Mouse (Mus musculus): ENCODE measurements around the gene Lrrn4. TPM values are rescaled to one million over a fixed set of nuclear protein-coding genes. Genes with fewer than 3 reads are reported as not detected.
A peak's percentile ranks its signal among the peaks of the same experiment; 100 is the strongest.

Gene Lrrn4
- polyA plus RNA-seq, 1 experiment = 30.2 TPM

GRCm38 (mm10) chr2:132903498-132903897 is 22.8 kb upstream of the Lrrn4 start:
- 36% methylated on average over 3 of the region's 3 CpGs for WGBS
- no peak for DNase-seq
- Histone ChIP-seq H3K4me3 (replicated peaks; ENCODE audit: extremely low read depth, low read depth, low read length) (no peak overlapping the region), H3K4me1 (ENCODE audit: control insufficient read depth, insufficient read depth, low read length) (no peaks in the 10 kb centered on the region)
- TF ChIP-seq CTCF (IDR thresholded peaks at IDR 0.05; ENCODE audit: insufficient read depth, low read length) (peak; percentile 22; the same call in 1 of the 2 replicates), POLR2A (IDR thresholded peaks at IDR 0.05; ENCODE audit: borderline replicate concordance, extremely low read depth, low read depth, low read length) (no peak)

GRCm38 (mm10) chr2:132902056-132902455 is 21.4 kb upstream of the Lrrn4 start:
- no peak overlapping the region for H3K4me3 ChIP-seq (replicated peaks; ENCODE audit: extremely low read depth, low read depth, low read length)
- DNase-seq = no peak
- WGBS = 70% methylated on average over 3 of the region's 4 CpGs
- TF ChIP-seq CTCF (IDR thresholded peaks at IDR 0.05; ENCODE audit: insufficient read depth, low read length) (no peak), POLR2A (IDR thresholded peaks at IDR 0.05; ENCODE audit: borderline replicate concordance, extremely low read depth, low read depth, low read length) (no peak)
- H3K4me1 ChIP-seq (ENCODE audit: control insufficient read depth, insufficient read depth, low read length) = no peaks in the 10 kb centered on the region

- Histone ChIP-seq H3K4me3 (replicated peaks; ENCODE audit: extremely low read depth, low read depth, low read length) (no peak overlapping the region), H3K4me1 (ENCODE audit: control insufficient read depth, insufficient read depth, low read length) (no peaks in the 10 kb centered on the region)
- 65% methylated on average over 4 of the region's 4 CpGs for WGBS
- TF ChIP-seq CTCF (IDR thresholded peaks at IDR 0.05; ENCODE audit: insufficient read depth, low read length) (no peak), POLR2A (IDR thresholded peaks at IDR 0.05; ENCODE audit: borderline replicate concordance, extremely low read depth, low read depth, low read length) (no peak)
- DNase-seq = no peak
Observed at GRCm38 (mm10) chr2:132901636-132902035, 20.9 kb upstream of the Lrrn4 start.

- no peak overlapping the region for H3K4me3 ChIP-seq (replicated peaks; ENCODE audit: extremely low read depth, low read depth, low read length)
- H3K4me1 ChIP-seq (ENCODE audit: control insufficient read depth, insufficient read depth, low read length) = no peaks in the 10 kb centered on the region
- DNase-seq = no peak
- TF ChIP-seq POLR2A (IDR thresholded peaks at IDR 0.05; ENCODE audit: borderline replicate concordance, extremely low read depth, low read depth, low read length) (no peak), CTCF (IDR thresholded peaks at IDR 0.05; ENCODE audit: insufficient read depth, low read length) (no peak)
- 65% methylated on average over 1 of the region's 1 CpGs for WGBS
Observed at GRCm38 (mm10) chr2:132900596-132900995, 19.9 kb upstream of the Lrrn4 start.

GRCm38 (mm10) chr2:132898211-132898610 is 17.5 kb upstream of the Lrrn4 start:
- no peak for TF ChIP-seq CTCF (IDR thresholded peaks at IDR 0.05; ENCODE audit: insufficient read depth, low read length)
- TF ChIP-seq POLR2A (IDR thresholded peaks at IDR 0.05; ENCODE audit: borderline replicate concordance, extremely low read depth, low read depth, low read length) = no peak
- no peak overlapping the region for H3K4me3 ChIP-seq (replicated peaks; ENCODE audit: extremely low read depth, low read depth, low read length)
- H3K4me1 ChIP-seq (ENCODE audit: control insufficient read depth, insufficient read depth, low read length) = no peaks in the 10 kb centered on the region
- DNase-seq = no peak
- WGBS = 23% methylated on average over 1 of the region's 1 CpGs

GRCm38 (mm10) chr2:132893826-132894225 is 13.1 kb upstream of the Lrrn4 start:
- DNase-seq = no peak
- 69% methylated on average over 5 of the region's 5 CpGs for WGBS
- Histone ChIP-seq H3K4me3 (replicated peaks; ENCODE audit: extremely low read depth, low read depth, low read length) (no peak overlapping the region), H3K4me1 (ENCODE audit: control insufficient read depth, insufficient read depth, low read length) (no peaks in the 10 kb centered on the region)
- TF ChIP-seq CTCF (IDR thresholded peaks at IDR 0.05; ENCODE audit: insufficient read depth, low read length) (no peak), POLR2A (IDR thresholded peaks at IDR 0.05; ENCODE audit: borderline replicate concordance, extremely low read depth, low read depth, low read length) (no peak)

GRCm38 (mm10) chr2:132885312-132885711 is 4.6 kb upstream of the Lrrn4 start:
- DNase-seq = no peak
- Histone ChIP-seq H3K4me1 (ENCODE audit: control insufficient read depth, insufficient read depth, low read length) (no peaks in the 10 kb centered on the region), H3K4me3 (replicated peaks; ENCODE audit: extremely low read depth, low read depth, low read length) (no peak overlapping the region)
- WGBS = 82% methylated on average over 7 of the region's 7 CpGs
- TF ChIP-seq CTCF (IDR thresholded peaks at IDR 0.05; ENCODE audit: insufficient read depth, low read length) (no peak), POLR2A (IDR thresholded peaks at IDR 0.05; ENCODE audit: borderline replicate concordance, extremely low read depth, low read depth, low read length) (no peak)

- H3K4me1 ChIP-seq (ENCODE audit: control insufficient read depth, insufficient read depth, low read length) = 0 out of 2 replicates have a peak, but pooled peaks cover under 1% of the 10 kb centered on the region
- no peak for TF ChIP-seq POLR2A (IDR thresholded peaks at IDR 0.05; ENCODE audit: borderline replicate concordance, extremely low read depth, low read depth, low read length)
- no peak overlapping the region for H3K4me3 ChIP-seq (replicated peaks; ENCODE audit: extremely low read depth, low read depth, low read length)
- WGBS = 36% methylated on average over 8 of the region's 8 CpGs
- no peak for DNase-seq
Observed at GRCm38 (mm10) chr2:132884303-132884967, 3.7 kb upstream of the Lrrn4 start.

GRCm38 (mm10) chr2:132879261-132880044 is 1.2 kb downstream of the Lrrn4 start:
- DNase-seq = no peak
- Histone ChIP-seq H3K4me1 (ENCODE audit: control insufficient read depth, insufficient read depth, low read length) (0 out of 2 replicates have a peak, but pooled peaks cover 3% of the 10 kb centered on the region), H3K4me3 (replicated peaks; ENCODE audit: extremely low read depth, low read depth, low read length) (no peak overlapping the region)
- TF ChIP-seq CTCF (IDR thresholded peaks at IDR 0.05; ENCODE audit: insufficient read depth, low read length) (no peak), POLR2A (IDR thresholded peaks at IDR 0.05; ENCODE audit: borderline replicate concordance, extremely low read depth, low read depth, low read length) (no peak)
- WGBS = 1% methylated on average over 58 of the region's 58 CpGs

GRCm38 (mm10) chr2:132876991-132877390 is 3.7 kb downstream of the Lrrn4 start:
- 50% methylated on average over 1 of the region's 1 CpGs for WGBS
- H3K4me3 ChIP-seq (replicated peaks; ENCODE audit: extremely low read depth, low read depth, low read length) = no peak overlapping the region
- TF ChIP-seq CTCF (IDR thresholded peaks at IDR 0.05; ENCODE audit: insufficient read depth, low read length) = no peak
- TF ChIP-seq POLR2A (IDR thresholded peaks at IDR 0.05; ENCODE audit: borderline replicate concordance, extremely low read depth, low read depth, low read length) = no peak
- no peak for DNase-seq
- 0 out of 2 replicates have a peak, but pooled peaks cover 3% of the 10 kb centered on the region for H3K4me1 ChIP-seq (ENCODE audit: control insufficient read depth, insufficient read depth, low read length)
